Mouse (Mus musculus) stomach, embryonic 16.5 days (tissue): Measurements from ENCODE around the gene Actr1b. TPM values are rescaled to one million over a fixed set of nuclear protein-coding genes. Genes with fewer than 3 reads are reported as not detected.

Experiments used
- ATAC-seq: fragments of 200-750 bp; cut with Nextera tagmentation; 2 replicates; pipeline ENCODE4 v1.8.0; 2017; ENCODE audit warnings: moderate number of reproducible peaks, moderate TSS enrichment; ENCODE audit not compliant: insufficient read depth, low FRiP score
- H3K27ac ChIP-seq: fragments of 300-500 bp; sonication (generic); 2 replicates; pipeline ENCODE4 v1.5.1; 2014; ENCODE audit warnings: low read length
- H3K27me3 ChIP-seq: fragments of 300-500 bp; sonication (generic); 2 replicates; pipeline ENCODE4 v1.6.1; 2014; ENCODE audit warnings: low read length, control low read depth, mixed read lengths; ENCODE audit not compliant: control insufficient read depth, insufficient read depth
- H3K36me3 ChIP-seq: fragments of 300-500 bp; sonication (generic); 2 replicates; pipeline ENCODE4 v1.6.1; 2014; ENCODE audit warnings: low read length; ENCODE audit not compliant: control insufficient read depth, insufficient read depth
- H3K4me1 ChIP-seq: fragments of 300-500 bp; sonication (generic); 2 replicates; pipeline ENCODE4 v1.6.1; 2014; ENCODE audit warnings: low read length, control low read depth, mixed read lengths; ENCODE audit not compliant: control insufficient read depth, insufficient read depth
- H3K4me2 ChIP-seq: fragments of 300-500 bp; sonication (generic); 2 replicates; pipeline ENCODE4 v1.6.1; 2014; ENCODE audit warnings: low read depth, low read length, mixed read lengths
- H3K4me3 ChIP-seq: fragments of 300-500 bp; sonication (generic); replicated peaks from 2 replicates; pipeline ENCODE4 v1.5.1; 2014; ENCODE audit warnings: mild to moderate bottlenecking, low read length
- H3K9ac ChIP-seq: fragments of 300-500 bp; sonication (generic); 2 replicates; pipeline ENCODE4 v1.6.1; 2014; ENCODE audit warnings: low read length
- H3K9me3 ChIP-seq: fragments of 300-500 bp; sonication (generic); replicated peaks from 2 replicates; pipeline ENCODE4 v1.6.1; 2016; ENCODE audit warnings: low read length, control low read depth; ENCODE audit not compliant: control insufficient read depth
- WGBS: fragments of 180-500 bp; shearing (Covaris S2); extraction: QIAGEN DNeasy Blood & Tissue Kit; methylation state at CpG from one replicate; pipeline ENCODE4 v1.1.7; 2014; 5-methylcytosine and 5-hydroxymethylcytosine counted together
- polyA plus RNA-seq: library from polyadenylated mRNA; unstranded; fragments of >200 nt; fragmentation: Nextera tagmentation; extraction: Ambion mirVana; gene quantifications from 2 replicates; pipeline ENCODE4 v1.2.1, GENCODE M21; 2015

Gene Actr1b
- polyA plus RNA-seq, 1 experiment from 2014 or later = 95.3 TPM

DNA sequence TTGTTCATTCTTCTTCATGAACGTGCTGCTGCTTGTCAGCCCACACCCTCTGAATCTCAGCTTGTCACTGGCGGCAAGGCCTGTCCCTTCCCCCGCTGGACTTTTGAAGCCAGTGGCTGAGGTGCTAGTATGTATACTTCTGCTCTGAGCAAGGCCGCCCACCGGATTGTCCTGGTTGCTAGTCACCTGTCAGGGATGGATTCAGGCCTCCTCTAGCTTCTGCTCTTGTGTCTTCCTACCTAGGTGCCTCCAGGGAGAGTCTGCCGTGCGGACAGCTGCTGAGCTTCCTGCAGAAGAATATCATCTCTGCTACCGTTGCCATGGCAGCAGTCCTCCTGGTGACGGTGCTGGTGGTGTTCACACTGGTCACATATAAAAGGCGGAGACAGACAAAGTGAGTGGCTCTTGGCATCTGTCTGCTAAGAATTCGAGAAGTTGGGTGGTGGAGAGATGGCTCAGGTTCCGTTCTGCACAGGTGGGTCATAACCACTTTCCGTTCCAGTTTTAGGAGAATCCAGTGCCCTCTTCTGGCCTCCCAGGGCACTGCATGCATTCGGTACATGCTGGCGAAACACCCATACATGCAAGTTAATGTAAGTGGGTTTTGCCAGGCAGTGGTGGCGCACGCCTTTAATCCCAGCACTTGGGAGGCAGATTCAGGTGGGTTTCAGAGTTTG is 30.2 kb upstream of the Actr1b start:
- Histone ChIP-seq H3K27ac (no peak overlapping the region), H3K9me3 (no peaks in the 10 kb centered on the region), H3K36me3 (no peaks in the 10 kb centered on the region), H3K4me3 (peak overlapping the region; percentile 33), H3K27me3 (no peaks in the 10 kb centered on the region), H3K4me2 (peak overlapping the region; percentile 45), H3K4me1 (no peaks in the 10 kb centered on the region), H3K9ac (no peak overlapping the region)
- WGBS = 23% methylated on average over 17 of the region's 17 CpGs
- no peak for ATAC-seq

- H3K27ac ChIP-seq = no peak overlapping the region
- H3K9me3 ChIP-seq = no peaks in the 10 kb centered on the region
- ATAC-seq = no peak
- no peaks in the 10 kb centered on the region for H3K36me3 ChIP-seq
- no peak overlapping the region for H3K9ac ChIP-seq
- H3K27me3 ChIP-seq = no peaks in the 10 kb centered on the region
- H3K4me1 ChIP-seq = no peaks in the 10 kb centered on the region
- no peak overlapping the region for H3K4me2 ChIP-seq
- 71% methylated on average over 9 of the region's 9 CpGs for WGBS
- no peak overlapping the region for H3K4me3 ChIP-seq
Measured at GRCm38 (mm10) chr1:36743046-36743445, 28.8 kb upstream of the Actr1b start.

DNA sequence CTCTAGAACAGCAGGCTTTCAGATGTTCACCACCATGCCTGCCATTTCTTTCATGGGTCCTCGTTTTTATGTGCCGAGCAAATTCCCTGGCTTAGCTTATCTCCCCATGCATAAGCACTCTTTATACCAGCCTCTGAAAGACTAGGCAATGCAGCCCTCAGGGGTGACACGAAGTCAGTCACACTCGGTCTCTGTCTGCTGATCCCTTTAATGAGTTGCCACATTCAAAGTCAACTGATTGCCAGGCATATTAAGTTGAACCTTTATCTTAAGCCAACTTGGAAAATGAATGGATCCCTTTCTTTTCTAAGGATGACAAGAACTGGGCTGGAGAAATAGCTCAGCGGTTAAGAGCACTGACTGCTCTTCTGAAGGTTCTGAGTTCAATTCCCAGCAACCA is 25.0 kb upstream of the Actr1b start:
- Histone ChIP-seq H3K4me3 (no peak overlapping the region), H3K4me2 (no peak overlapping the region), H3K27me3 (no peaks in the 10 kb centered on the region), H3K4me1 (no peaks in the 10 kb centered on the region), H3K9me3 (no peaks in the 10 kb centered on the region), H3K36me3 (no peaks in the 10 kb centered on the region), H3K9ac (no peak overlapping the region), H3K27ac (no peak overlapping the region)
- no peak for ATAC-seq
- 70% methylated on average over 5 of the region's 5 CpGs for WGBS

GRCm38 (mm10) chr1:36737300-36737699 is 23.1 kb upstream of the Actr1b start:
- H3K4me2 ChIP-seq = no peak overlapping the region
- H3K36me3 ChIP-seq = no peaks in the 10 kb centered on the region
- no peak overlapping the region for H3K4me3 ChIP-seq
- H3K27me3 ChIP-seq = no peaks in the 10 kb centered on the region
- H3K4me1 ChIP-seq = no peaks in the 10 kb centered on the region
- no peak overlapping the region for H3K27ac ChIP-seq
- no peaks in the 10 kb centered on the region for H3K9me3 ChIP-seq
- H3K9ac ChIP-seq = no peak overlapping the region
- ATAC-seq = no peak
- 9% methylated on average over 4 of the region's 4 CpGs for WGBS

DNA sequence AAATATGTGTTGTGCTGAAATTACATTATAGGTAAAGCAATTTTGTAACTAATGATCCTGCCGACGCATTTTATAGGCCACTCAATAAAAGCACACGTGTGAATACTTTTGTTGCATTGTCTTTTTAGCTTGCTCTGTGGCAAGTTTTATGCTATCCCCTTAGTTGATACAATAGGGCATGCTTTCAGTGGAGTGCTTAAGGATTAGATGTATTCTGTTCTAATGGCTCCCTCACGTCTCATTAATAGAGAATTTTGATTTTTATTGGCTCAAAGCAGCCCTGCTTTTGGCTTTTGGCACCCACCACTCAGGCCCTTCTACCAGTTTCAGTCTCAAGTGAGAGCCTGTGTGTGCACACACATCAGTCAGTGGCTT is 9.8 kb upstream of the Actr1b start:
- no peaks in the 10 kb centered on the region for H3K9me3 ChIP-seq
- H3K27me3 ChIP-seq = no peaks in the 10 kb centered on the region
- H3K4me1 ChIP-seq = no peaks in the 10 kb centered on the region
- H3K4me3 ChIP-seq = no peak overlapping the region
- no peak overlapping the region for H3K9ac ChIP-seq
- no peak overlapping the region for H3K4me2 ChIP-seq
- no peak for ATAC-seq
- 67% methylated on average over 4 of the region's 4 CpGs for WGBS
- H3K27ac ChIP-seq = no peak overlapping the region
- H3K36me3 ChIP-seq = no peaks in the 10 kb centered on the region

- Histone ChIP-seq H3K4me1 (no peaks in the 10 kb centered on the region), H3K4me2 (no peak overlapping the region), H3K9me3 (no peaks in the 10 kb centered on the region), H3K27ac (no peak overlapping the region), H3K36me3 (no peaks in the 10 kb centered on the region), H3K9ac (no peak overlapping the region), H3K4me3 (no peak overlapping the region), H3K27me3 (no peaks in the 10 kb centered on the region)
- 59% methylated on average over 16 of the region's 16 CpGs for WGBS
- no peak for ATAC-seq
Measured at GRCm38 (mm10) chr1:36723146-36724056, 9.2 kb upstream of the Actr1b start.

- no peak for ATAC-seq
- Histone ChIP-seq H3K4me3 (no peak overlapping the region), H3K27me3 (no peaks in the 10 kb centered on the region), H3K9me3 (no peaks in the 10 kb centered on the region), H3K36me3 (no peaks in the 10 kb centered on the region), H3K27ac (no peak overlapping the region), H3K4me1 (no peaks in the 10 kb centered on the region), H3K9ac (no peak overlapping the region), H3K4me2 (no peak overlapping the region)
- 77% methylated on average over 1 of the region's 1 CpGs for WGBS
Measured at GRCm38 (mm10) chr1:36718786-36719185, 4.6 kb upstream of the Actr1b start.

GRCm38 (mm10) chr1:36711104-36711503 is 3.1 kb downstream of the Actr1b start:
- no peak for ATAC-seq
- no peaks in the 10 kb centered on the region for H3K36me3 ChIP-seq
- H3K4me3 ChIP-seq = no peak overlapping the region
- no peaks in the 10 kb centered on the region for H3K27me3 ChIP-seq
- no peaks in the 10 kb centered on the region for H3K9me3 ChIP-seq
- H3K4me2 ChIP-seq = no peak overlapping the region
- WGBS = 87% methylated on average over 2 of the region's 2 CpGs
- no peak overlapping the region for H3K9ac ChIP-seq
- H3K4me1 ChIP-seq = peaks cover 14% of the 10 kb centered on the region
- H3K27ac ChIP-seq = no peak overlapping the region

GRCm38 (mm10) chr1:36709854-36710280 is 4.4 kb downstream of the Actr1b start, which contains the start of gene 4933424G06Rik:
4933424G06Rik (plus strand) TSS chr1:36710149.
- Histone ChIP-seq H3K9ac (peak within 1 kb of the TSS; percentile 94), H3K9me3 (no peaks in the 10 kb centered on the region), H3K27me3 (no peaks in the 10 kb centered on the region), H3K4me2 (peak within 1 kb of the TSS; percentile 70), H3K36me3 (peaks cover 3% of the 10 kb centered on the region; the same call in 1 of the 2 replicates), H3K27ac (peak within 1 kb of the TSS; percentile 85), H3K4me3 (peak within 1 kb of the TSS; percentile 85), H3K4me1 (peaks cover 14% of the 10 kb centered on the region)
- peak; percentile 96 for ATAC-seq
- WGBS = 0% methylated on average over 29 of the region's 29 CpGs
